ENCODE assay signal across 9 mouse cellular contexts in genomic region chr10:69185431-69185830, GRCm38 (mm10). TPM values are rescaled to one million over a fixed set of nuclear protein-coding genes. Genes with fewer than 3 reads are reported as not detected.
DNase-seq lines count a peak whose midpoint lies in the region; ATAC-seq lines count a peak whose summit lies in the region.
"Had no signal": no experiment of that assay in that cellular context is flagged by ENCODE, and none has a peak within 500 bp of the region (broad histone marks: within the 10 kb centered on the region; RNA-seq: fewer than 3 reads in every experiment).

No protein-coding gene starts in this region.

- no peak overlapping the region for H3K4me3 ChIP-seq in midbrain, embryonic 15.5 days
- no peak overlapping the region for H3K4me3 ChIP-seq in midbrain, embryonic 13.5 days (replicated peaks)

- no peak overlapping the region for H3K27ac ChIP-seq in midbrain, embryonic 15.5 days
- no peak overlapping the region for H3K27ac ChIP-seq in midbrain, embryonic 13.5 days
- H3K27ac ChIP-seq: hindbrain, embryonic 12.5 days had no signal

- no peak for ATAC-seq in midbrain, embryonic 15.5 days (replicated peaks)
- no peak for ATAC-seq in midbrain, embryonic 13.5 days

- DNase-seq in adrenal gland, postnatal 10 days: peak; percentile 27
- DNase-seq in adrenal gland, postnatal 4 days (ENCODE audit: low spot score in 2 of 2): no peak
- DNase-seq in heart, postnatal 36 days: peak; percentile 17 to 38
- DNase-seq in urinary bladder, postnatal 25 days (ENCODE audit: low spot score): peak; percentile 32
- no peak for DNase-seq in right cerebral cortex, adult 18-20 months
- no peak for DNase-seq in layer of hippocampus, postnatal 14 days (ENCODE audit: low spot score in 2 of 2)

- H3K4me2 ChIP-seq in midbrain, embryonic 15.5 days: peak overlapping the region; percentile 49
- no peak overlapping the region for H3K4me2 ChIP-seq in midbrain, embryonic 13.5 days (replicated peaks)

- H3K9me3 ChIP-seq in midbrain, embryonic 15.5 days: no peaks in the 10 kb centered on the region
- H3K9me3 ChIP-seq in midbrain, embryonic 13.5 days: peaks cover 3% of the 10 kb centered on the region; the same call in 1 of the 2 replicates
- H3K9me3 ChIP-seq: hindbrain, embryonic 12.5 days had no signal

- intact Hi-C loops in heart, postnatal 36 days (cut with DNase I): loop anchor here (5.0 kb wide), 1 partner anchor 137 kb away; no protein-coding TSS in a partner anchor

- no peak overlapping the region for H3K9ac ChIP-seq in midbrain, embryonic 15.5 days
- no peak overlapping the region for H3K9ac ChIP-seq in midbrain, embryonic 13.5 days (replicated peaks)
- H3K9ac ChIP-seq: hindbrain, embryonic 12.5 days had no signal

- WGBS in midbrain, embryonic 15.5 days: 83% methylated on average over 4 of the region's 4 CpGs
- 82% methylated on average over 4 of the region's 4 CpGs for WGBS in midbrain, embryonic 13.5 days

- H3K36me3 ChIP-seq in midbrain, embryonic 15.5 days (replicated peaks): no peaks in the 10 kb centered on the region
- no peaks in the 10 kb centered on the region for H3K36me3 ChIP-seq in midbrain, embryonic 13.5 days
- H3K36me3 ChIP-seq: hindbrain, embryonic 12.5 days had no signal

- H3K4me1 ChIP-seq in midbrain, embryonic 15.5 days: no peaks in the 10 kb centered on the region
- H3K4me1 ChIP-seq in midbrain, embryonic 13.5 days (replicated peaks): 0 out of 2 replicates have a peak, but pooled peaks cover 2% of the 10 kb centered on the region
- H3K4me1 ChIP-seq: hindbrain, embryonic 12.5 days had no signal

- H3K27me3 ChIP-seq in midbrain, embryonic 15.5 days (replicated peaks): no peaks in the 10 kb centered on the region
- H3K27me3 ChIP-seq in midbrain, embryonic 13.5 days: no peaks in the 10 kb centered on the region
- H3K27me3 ChIP-seq: hindbrain, embryonic 12.5 days had no signal

RNA-seq across cellular contexts. Expression of gene A930033H14Rik, which starts 27.5 kb away (rescaled TPM):
- total RNA-seq in adrenal gland, postnatal 10 days (2021): 1 to 10 TPM; 2.5 to 4.4 TPM
- total RNA-seq in adrenal gland, postnatal 4 days (2021): 1 to 10 TPM; 6.6 to 7.7 TPM
- polyA plus RNA-seq in midbrain, embryonic 15.5 days (2015; fragmentation: Nextera tagmentation; extraction: Ambion mirVana): 1.3 and 1.6 TPM in 2 replicates
- polyA plus RNA-seq in midbrain, embryonic 13.5 days (2015; fragmentation: Nextera tagmentation; extraction: Ambion mirVana): 1.3 and 1.5 TPM in 2 replicates
- 1 to 10 TPM; 1.1 to 3.2 TPM for total RNA-seq in heart, postnatal 36 days (2021)
- total RNA-seq in layer of hippocampus, postnatal 14 days (2021): 1 to 10 TPM; 3.8 to 4.7 TPM

RNA-seq across cellular contexts. Expression of gene Rhobtb1, which starts 34.2 kb away (rescaled TPM):
- total RNA-seq in adrenal gland, postnatal 10 days (2021): 10 to 100 TPM; 22.3 to 25.6 TPM
- 10 to 100 TPM; 18.5 to 18.8 TPM for total RNA-seq in adrenal gland, postnatal 4 days (2021)
- 17.7 and 20.9 TPM in 2 replicates for polyA plus RNA-seq in midbrain, embryonic 15.5 days (2015; fragmentation: Nextera tagmentation; extraction: Ambion mirVana)
- polyA plus RNA-seq in midbrain, embryonic 13.5 days (2015; fragmentation: Nextera tagmentation; extraction: Ambion mirVana): 17.2 and 18.3 TPM in 2 replicates
- 100 to 1,000 TPM; 192 to 202 TPM for total RNA-seq in heart, postnatal 36 days (2021)
- total RNA-seq in layer of hippocampus, postnatal 14 days (2021): 1 to 10 TPM; 7.3 to 8.5 TPM

Comparison
In these comparisons a context has a peak if more than half of its experiments do, and no peak if none do; other contexts are left out.
1. DNase-seq: peak in adrenal gland, postnatal 10 days (single experiment), heart, postnatal 36 days (2 of 2) and urinary bladder, postnatal 25 days (single experiment); none in adrenal gland, postnatal 4 days (0 of 2), right cerebral cortex, adult 18-20 months (single experiment) and layer of hippocampus, postnatal 14 days (0 of 2).
2. RNA of gene Rhobtb1, which starts 34.2 kb away (total RNA-seq): 192 to 202 TPM in heart, postnatal 36 days; 22.3 to 25.6 TPM in adrenal gland, postnatal 10 days, 18.5 to 18.8 TPM in adrenal gland, postnatal 4 days and 7.3 to 8.5 TPM in layer of hippocampus, postnatal 14 days; every median in the first group is over 4 times any median in the second.